Mouse (Mus musculus): Measurements from ENCODE around the gene Sh3bp4. TPM values are rescaled to one million over a fixed set of nuclear protein-coding genes. Genes with fewer than 3 reads are reported as not detected.

Sh3bp4 gene
- polyA plus RNA-seq, 1 experiment from 2014 or later = 1.2 TPM

- Histone ChIP-seq H3K4me1 (ENCODE audit: control insufficient read depth, low read depth, low read length) (no peaks in the 10 kb centered on the region), H3K9ac (ENCODE audit: low read depth, low read length) (no peak overlapping the region), H3K4me3 (ENCODE audit: low read depth, low read length) (no peak overlapping the region), H3K36me3 (ENCODE audit: control insufficient read depth, insufficient read depth) (no peaks in the 10 kb centered on the region), H3K27me3 (ENCODE audit: control insufficient read depth, insufficient read depth, low read depth, low read length) (no peaks in the 10 kb centered on the region), H3K9me3 (replicated peaks; ENCODE audit: control insufficient read depth, low read length) (no peaks in the 10 kb centered on the region), H3K4me2 (ENCODE audit: low read depth, low read length) (no peak overlapping the region), H3K27ac (ENCODE audit: low read length) (no peak overlapping the region)
- 59% methylated on average over 5 of the region's 5 CpGs for WGBS (ENCODE audit: insufficient replicate concordance)
- no peak for ATAC-seq (ENCODE audit: low read depth)
Measured at GRCm38 (mm10) chr1:89189204-89189603, 119.0 kb downstream of the Sh3bp4 start.

- 38% methylated on average over 7 of the region's 7 CpGs for WGBS (ENCODE audit: insufficient replicate concordance)
- Histone ChIP-seq H3K36me3 (ENCODE audit: control insufficient read depth, insufficient read depth) (no peaks in the 10 kb centered on the region), H3K9me3 (replicated peaks; ENCODE audit: control insufficient read depth, low read length) (no peaks in the 10 kb centered on the region), H3K27ac (ENCODE audit: low read length) (no peak overlapping the region), H3K27me3 (ENCODE audit: control insufficient read depth, insufficient read depth, low read depth, low read length) (no peaks in the 10 kb centered on the region), H3K4me2 (ENCODE audit: low read depth, low read length) (no peak overlapping the region), H3K4me3 (ENCODE audit: low read depth, low read length) (no peak overlapping the region), H3K4me1 (ENCODE audit: control insufficient read depth, low read depth, low read length) (no peaks in the 10 kb centered on the region), H3K9ac (ENCODE audit: low read depth, low read length) (no peak overlapping the region)
- no peak for ATAC-seq (ENCODE audit: low read depth)
Measured at GRCm38 (mm10) chr1:89190621-89191020, 120.4 kb downstream of the Sh3bp4 start.

GRCm38 (mm10) chr1:89191127-89191740 lies 121.0 kb downstream of the Sh3bp4 start:
- H3K4me2 ChIP-seq (ENCODE audit: low read depth, low read length) = no peak overlapping the region
- no peaks in the 10 kb centered on the region for H3K9me3 ChIP-seq (replicated peaks; ENCODE audit: control insufficient read depth, low read length)
- no peaks in the 10 kb centered on the region for H3K4me1 ChIP-seq (ENCODE audit: control insufficient read depth, low read depth, low read length)
- WGBS (ENCODE audit: insufficient replicate concordance) = 13% methylated on average over 11 of the region's 11 CpGs
- no peaks in the 10 kb centered on the region for H3K36me3 ChIP-seq (ENCODE audit: control insufficient read depth, insufficient read depth)
- no peak overlapping the region for H3K4me3 ChIP-seq (ENCODE audit: low read depth, low read length)
- H3K9ac ChIP-seq (ENCODE audit: low read depth, low read length) = no peak overlapping the region
- no peaks in the 10 kb centered on the region for H3K27me3 ChIP-seq (ENCODE audit: control insufficient read depth, insufficient read depth, low read depth, low read length)
- no peak overlapping the region for H3K27ac ChIP-seq (ENCODE audit: low read length)
- ATAC-seq (ENCODE audit: low read depth) = no peak

- 31% methylated on average over 11 of the region's 11 CpGs for WGBS (ENCODE audit: insufficient replicate concordance)
- Histone ChIP-seq H3K4me2 (ENCODE audit: low read depth, low read length) (no peak overlapping the region), H3K9ac (ENCODE audit: low read depth, low read length) (no peak overlapping the region), H3K36me3 (ENCODE audit: control insufficient read depth, insufficient read depth) (no peaks in the 10 kb centered on the region), H3K4me1 (ENCODE audit: control insufficient read depth, low read depth, low read length) (no peaks in the 10 kb centered on the region), H3K9me3 (replicated peaks; ENCODE audit: control insufficient read depth, low read length) (no peaks in the 10 kb centered on the region), H3K27ac (ENCODE audit: low read length) (no peak overlapping the region), H3K27me3 (ENCODE audit: control insufficient read depth, insufficient read depth, low read depth, low read length) (no peaks in the 10 kb centered on the region), H3K4me3 (ENCODE audit: low read depth, low read length) (no peak overlapping the region)
- ATAC-seq (ENCODE audit: low read depth) = no peak
Measured at GRCm38 (mm10) chr1:89192536-89193220, 122.5 kb downstream of the Sh3bp4 start.

GRCm38 (mm10) chr1:89193576-89193975 lies 123.4 kb downstream of the Sh3bp4 start:
- Histone ChIP-seq H3K27me3 (ENCODE audit: control insufficient read depth, insufficient read depth, low read depth, low read length) (no peaks in the 10 kb centered on the region), H3K27ac (ENCODE audit: low read length) (no peak overlapping the region), H3K9ac (ENCODE audit: low read depth, low read length) (no peak overlapping the region), H3K4me3 (ENCODE audit: low read depth, low read length) (no peak overlapping the region), H3K4me1 (ENCODE audit: control insufficient read depth, low read depth, low read length) (no peaks in the 10 kb centered on the region), H3K36me3 (ENCODE audit: control insufficient read depth, insufficient read depth) (no peaks in the 10 kb centered on the region), H3K4me2 (ENCODE audit: low read depth, low read length) (no peak overlapping the region), H3K9me3 (replicated peaks; ENCODE audit: control insufficient read depth, low read length) (no peaks in the 10 kb centered on the region)
- no peak for ATAC-seq (ENCODE audit: low read depth)
- 73% methylated on average over 7 of the region's 7 CpGs for WGBS (ENCODE audit: insufficient replicate concordance)

GRCm38 (mm10) chr1:89195827-89196712 lies 125.9 kb downstream of the Sh3bp4 start:
- no peak overlapping the region for H3K4me3 ChIP-seq (ENCODE audit: low read depth, low read length)
- H3K9me3 ChIP-seq (replicated peaks; ENCODE audit: control insufficient read depth, low read length) = no peaks in the 10 kb centered on the region
- H3K4me1 ChIP-seq (ENCODE audit: control insufficient read depth, low read depth, low read length) = no peaks in the 10 kb centered on the region
- H3K36me3 ChIP-seq (ENCODE audit: control insufficient read depth, insufficient read depth) = no peaks in the 10 kb centered on the region
- H3K9ac ChIP-seq (ENCODE audit: low read depth, low read length) = no peak overlapping the region
- H3K27me3 ChIP-seq (ENCODE audit: control insufficient read depth, insufficient read depth, low read depth, low read length) = no peaks in the 10 kb centered on the region
- H3K27ac ChIP-seq (ENCODE audit: low read length) = no peak overlapping the region
- WGBS (ENCODE audit: insufficient replicate concordance) = 40% methylated on average over 12 of the region's 12 CpGs
- ATAC-seq (ENCODE audit: low read depth) = no peak
- no peak overlapping the region for H3K4me2 ChIP-seq (ENCODE audit: low read depth, low read length)
